ENCODE assay signal across 9 mouse cellular contexts in the genomic region with DNA sequence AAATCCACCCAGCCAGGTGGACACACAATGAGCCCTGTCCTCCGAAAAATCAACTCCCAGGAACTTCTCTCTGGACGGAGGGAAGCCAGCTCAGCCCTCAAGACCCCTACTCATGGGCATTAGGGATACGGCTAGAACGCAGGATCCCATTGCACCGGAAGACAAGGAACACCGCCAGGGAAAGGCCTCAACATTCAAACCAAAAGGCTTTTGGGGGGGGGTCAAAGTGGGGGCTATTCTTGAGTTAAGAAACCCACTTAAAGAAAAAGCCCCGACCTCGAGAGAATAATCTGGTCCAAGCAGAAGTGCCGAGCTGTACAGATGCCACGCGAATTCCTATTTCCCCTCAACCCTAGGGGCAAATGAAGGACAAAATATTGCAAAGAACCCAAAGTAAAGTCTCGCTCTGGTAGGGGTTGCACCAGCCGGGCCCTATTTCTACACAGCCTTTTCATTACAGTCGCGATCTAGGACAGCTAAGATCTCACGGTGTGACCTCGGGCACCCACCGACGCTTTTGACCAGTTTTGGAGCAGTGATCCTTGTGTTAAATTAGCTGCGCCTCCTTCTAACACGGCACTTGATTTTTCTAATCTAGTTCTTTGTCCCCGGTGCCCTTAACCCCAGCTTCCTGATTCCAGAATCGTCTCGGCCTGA. TPM values are rescaled to one million over a fixed set of nuclear protein-coding genes. Genes with fewer than 3 reads are reported as not detected.
DNase-seq lines count a peak whose midpoint lies in the region; ATAC-seq and TF ChIP-seq lines count a peak whose summit lies in the region.
"Had no signal": no experiment of that assay in that cellular context is flagged by ENCODE, and none has a peak within 500 bp of the region (broad histone marks: within the 10 kb centered on the region; RNA-seq: fewer than 3 reads in every experiment).

No protein-coding gene starts in this region.

- ATAC-seq in hindbrain, embryonic 11.5 days (ENCODE audit: low FRiP score): peak; percentile 22; the same call in 1 of the 2 replicates
- ATAC-seq in midbrain, embryonic 11.5 days (ENCODE audit: low FRiP score): peak; percentile 28; the same call in 1 of the 2 replicates
- ATAC-seq in granulocyte monocyte progenitor cell, adult 5-6 weeks (replicated peaks; ENCODE audit: poor library complexity, severe bottlenecking): no peak

- intact Hi-C loops in heart, adult 2 months (cut with DNase I): loop anchor here (10.0 kb wide), 1 partner anchor 114 kb away; no protein-coding TSS in a partner anchor
- intact Hi-C loops in heart, postnatal 36 days (cut with DNase I): no loop called here

- 30% methylated on average over 24 of the region's 24 CpGs for WGBS in heart, adult 2 months
- 5% methylated on average over 24 of the region's 24 CpGs for WGBS in hindbrain, embryonic 11.5 days
- 3% methylated on average over 24 of the region's 24 CpGs for WGBS in midbrain, embryonic 11.5 days

- no peak for TF ChIP-seq EP300 in heart, adult 2 months (IDR thresholded peaks at IDR 0.05; ENCODE audit: insufficient read depth, low read depth, low read length)

- H3K36me3 ChIP-seq in heart, adult 2 months (ENCODE audit: control insufficient read depth, insufficient read depth, low read length): no peaks in the 10 kb centered on the region
- peaks cover 4% of the 10 kb centered on the region; the same call in 1 of the 2 replicates for H3K36me3 ChIP-seq in ES-E14 (ENCODE audit: control insufficient read depth, insufficient read depth, low read length, poor library complexity, severe bottlenecking)
- no peaks in the 10 kb centered on the region for H3K36me3 ChIP-seq in hindbrain, embryonic 11.5 days (ENCODE audit: control insufficient read depth, insufficient read depth, low read length)
- H3K36me3 ChIP-seq in midbrain, embryonic 11.5 days (ENCODE audit: control insufficient read depth, insufficient read depth, low read length): no peaks in the 10 kb centered on the region

- no peak for TF ChIP-seq CTCF in heart, adult 2 months (IDR thresholded peaks at IDR 0.05)

- no peak for DNase-seq in heart, adult 2 months
- DNase-seq in heart, postnatal 36 days: no peak
- DNase-seq in ES-E14 (ENCODE audit: low read depth, low spot score): no peak
- DNase-seq in hindbrain, embryonic 11.5 days (ENCODE audit: low spot score): no peak
- peak; percentile 97 for DNase-seq in midbrain, embryonic 11.5 days (ENCODE audit: low spot score, missing footprints)
- no peak for DNase-seq in urinary bladder, postnatal 10 days (ENCODE audit: low spot score)
- no peak for DNase-seq in frontal cortex, adult 2 months (ENCODE audit: extremely low spot score in 1 of 2, low spot score in 1 of 2)
- DNase-seq: layer of hippocampus, adult 9-11 months had no signal

- peak overlapping the region; percentile 4 for H3K27ac ChIP-seq in heart, adult 2 months
- no peak overlapping the region for H3K27ac ChIP-seq in ES-E14 (ENCODE audit: insufficient read depth, low read depth, low read length, poor library complexity, severe bottlenecking)
- peak overlapping the region; percentile 77; the same call in 1 of the 2 replicates for H3K27ac ChIP-seq in hindbrain, embryonic 11.5 days (ENCODE audit: low read depth, low read length)
- peak overlapping the region; percentile 45 for H3K27ac ChIP-seq in midbrain, embryonic 11.5 days (ENCODE audit: low read depth, low read length)

- no peak for TF ChIP-seq POLR2A in heart, adult 2 months (IDR thresholded peaks at IDR 0.05; ENCODE audit: insufficient read depth, low read depth, low read length)

- no peaks in the 10 kb centered on the region for H3K79me2 ChIP-seq in heart, adult 2 months (replicated peaks; ENCODE audit: control insufficient read depth, insufficient read depth, low read length)

- H3K27me3 ChIP-seq in heart, adult 2 months (ENCODE audit: control insufficient read depth, insufficient read depth, low read length): no peaks in the 10 kb centered on the region
- peaks cover 51% of the 10 kb centered on the region for H3K27me3 ChIP-seq in hindbrain, embryonic 11.5 days (ENCODE audit: control insufficient read depth, insufficient read depth, low read length)
- H3K27me3 ChIP-seq in midbrain, embryonic 11.5 days (ENCODE audit: control insufficient read depth, insufficient read depth, low read length): peaks cover 64% of the 10 kb centered on the region

- H3K4me2 ChIP-seq in hindbrain, embryonic 11.5 days (replicated peaks; ENCODE audit: low read depth, low read length): peak overlapping the region; percentile 98
- peak overlapping the region; percentile 89 for H3K4me2 ChIP-seq in midbrain, embryonic 11.5 days

- H3K9ac ChIP-seq in heart, adult 2 months (ENCODE audit: low read depth, low read length): peak overlapping the region; percentile 56
- H3K9ac ChIP-seq in ES-E14 (ENCODE audit: insufficient read depth, low read depth, low read length, poor library complexity, severe bottlenecking): peak overlapping the region; percentile 55; the same call in 1 of the 2 replicates
- H3K9ac ChIP-seq in hindbrain, embryonic 11.5 days (ENCODE audit: low read depth, low read length): peak overlapping the region; percentile 32; the same call in 1 of the 2 replicates
- 0 out of 2 replicates have a peak overlapping the region, but pooled peaks have one; percentile 13 for H3K9ac ChIP-seq in midbrain, embryonic 11.5 days (ENCODE audit: low read length)

- no peaks in the 10 kb centered on the region for H3K9me3 ChIP-seq in ES-E14 (ENCODE audit: control insufficient read depth, insufficient read depth, low read depth, low read length)
- H3K9me3 ChIP-seq in hindbrain, embryonic 11.5 days (ENCODE audit: control insufficient read depth, low read length): no peaks in the 10 kb centered on the region
- no peaks in the 10 kb centered on the region for H3K9me3 ChIP-seq in midbrain, embryonic 11.5 days (ENCODE audit: control insufficient read depth, low read length)

- in situ Hi-C loops in ES-E14 (cut with MboI; ENCODE audit: low sequenced_read_pairs in 2 of 2, unreplicated experiment in 2 of 2): no loop called here

- H3K4me1 ChIP-seq in heart, adult 2 months (ENCODE audit: control insufficient read depth, insufficient read depth, low read length): no peaks in the 10 kb centered on the region; the same call in 1 of the 2 replicates
- H3K4me1 ChIP-seq in ES-E14 (ENCODE audit: control insufficient read depth in 2 of 2, insufficient read depth in 2 of 2, low read length in 2 of 2, poor library complexity in 1 of 2): peaks cover 0 to 25% of the 10 kb centered on the region in 2 experiments; a peak in 2 of 4 replicates
- peaks cover 3% of the 10 kb centered on the region for H3K4me1 ChIP-seq in hindbrain, embryonic 11.5 days (replicated peaks; ENCODE audit: control insufficient read depth, insufficient read depth, low read length)
- peaks cover 22% of the 10 kb centered on the region for H3K4me1 ChIP-seq in midbrain, embryonic 11.5 days (ENCODE audit: control insufficient read depth, insufficient read depth, low read length)

- peak overlapping the region; percentile 66 for H3K4me3 ChIP-seq in heart, adult 2 months
- peak overlapping the region; percentile 58 to 84 for H3K4me3 ChIP-seq in ES-E14 (ENCODE audit: insufficient read depth in 1 of 2, low read depth in 1 of 2, low read length in 2 of 2, poor library complexity in 1 of 2, severe bottlenecking in 1 of 2)
- H3K4me3 ChIP-seq in hindbrain, embryonic 11.5 days (ENCODE audit: low read depth, low read length): peak overlapping the region; percentile 45
- H3K4me3 ChIP-seq in midbrain, embryonic 11.5 days (ENCODE audit: low read depth, low read length): peak overlapping the region; percentile 41

TF ChIP-seq in ES-E14, 5 proteins besides CTCF, POLR2A, EP300 and RAD21:
- TF ChIP-seq ZC3H11A (IDR thresholded peaks at IDR 0.05; ENCODE audit: borderline replicate concordance, low read depth, low read length) (no peak), CHD2 (IDR thresholded peaks at IDR 0.05; ENCODE audit: low read depth, low read length) (no peak), HCFC1 (IDR thresholded peaks at IDR 0.05; ENCODE audit: borderline replicate concordance, insufficient read depth, low read length) (no peak), ZNF384 (IDR thresholded peaks at IDR 0.05; ENCODE audit: low read depth, low read length) (no peak), MAFK (IDR thresholded peaks at IDR 0.05; ENCODE audit: insufficient read depth, low read depth, low read length) (no peak)

RNA-seq across cellular contexts. Expression of gene Ntn1, which starts 1.6 kb away (rescaled TPM):
- total RNA-seq in heart, adult 2 months (2021): 10 to 100 TPM; 55.1 to 70.5 TPM
- polyA plus RNA-seq in heart, adult 2 months (2012; rRNA removed): 32.4 and 35.4 TPM in 2 replicates
- 10 to 100 TPM; 55.4 to 61.8 TPM for total RNA-seq in heart, postnatal 36 days (2021)
- 22.6 and 34.1 TPM in 2 replicates for total RNA-seq in ES-E14 (2012; rRNA removed)
- 7.7 and 11.9 TPM in 2 replicates for polyA plus RNA-seq in hindbrain, embryonic 11.5 days (2014; fragmentation: Nextera tagmentation; extraction: Ambion mirVana)
- polyA plus RNA-seq in midbrain, embryonic 11.5 days (2014; fragmentation: Nextera tagmentation; extraction: Ambion mirVana): 10.0 and 10.2 TPM in 2 replicates
- 6.0 and 6.2 TPM in 2 replicates for polyA plus RNA-seq in frontal cortex, adult 2 months (2012; rRNA removed)
- not detected in 2 replicates for total RNA-seq in granulocyte monocyte progenitor cell, adult 5-6 weeks (2014; fragmentation: Nextera tagmentation)
- total RNA-seq in granulocyte monocyte progenitor cell, adult 5-6 weeks (2017): not detected in 2 replicates

RNA-seq across cellular contexts. Expression of gene Pik3r5, which starts 32.9 kb away (rescaled TPM):
- total RNA-seq in heart, adult 2 months (2021): 1 to 10 TPM in 1 of 2 experiments, under 1 TPM in 1; 0.84 to 1.3 TPM
- 1.4 and 2.9 TPM in 2 replicates for polyA plus RNA-seq in heart, adult 2 months (2012; rRNA removed)
- 1 to 10 TPM in 1 of 2 experiments, under 1 TPM in 1; 0.67 to 1.7 TPM for total RNA-seq in heart, postnatal 36 days (2021)
- 0.94 and 1.3 TPM in 2 replicates for total RNA-seq in ES-E14 (2012; rRNA removed)
- polyA plus RNA-seq in hindbrain, embryonic 11.5 days (2014; fragmentation: Nextera tagmentation; extraction: Ambion mirVana): 0.73 and 0.74 TPM in 2 replicates
- polyA plus RNA-seq in midbrain, embryonic 11.5 days (2014; fragmentation: Nextera tagmentation; extraction: Ambion mirVana): 0.43 and 0.92 TPM in 2 replicates
- polyA plus RNA-seq in frontal cortex, adult 2 months (2012; rRNA removed): 1.5 and 2.0 TPM in 2 replicates
- total RNA-seq in granulocyte monocyte progenitor cell, adult 5-6 weeks (2014; fragmentation: Nextera tagmentation): 16.5 TPM in 2 replicates
- 4.4 and 9.0 TPM in 2 replicates for total RNA-seq in granulocyte monocyte progenitor cell, adult 5-6 weeks (2017)

Comparison
In these comparisons a context has a peak if more than half of its experiments do, and no peak if none do; other contexts are left out.
1. RNA of gene Ntn1, which starts 1.6 kb away (total RNA-seq): 55.1 to 70.5 TPM in heart, adult 2 months, 55.4 to 61.8 TPM in heart, postnatal 36 days and 22.6 to 34.1 TPM in ES-E14; not detected in granulocyte monocyte progenitor cell, adult 5-6 weeks; every median in the first group is over 10 times any median in the second.
2. Peak in every context shown above with its lines, with median percentiles within 50 percentile points of each other: H3K4me3 ChIP-seq and H3K9ac ChIP-seq.